Mouse (Mus musculus): ENCODE data around the gene Nudt14.

Nudt14 gene

DNA sequence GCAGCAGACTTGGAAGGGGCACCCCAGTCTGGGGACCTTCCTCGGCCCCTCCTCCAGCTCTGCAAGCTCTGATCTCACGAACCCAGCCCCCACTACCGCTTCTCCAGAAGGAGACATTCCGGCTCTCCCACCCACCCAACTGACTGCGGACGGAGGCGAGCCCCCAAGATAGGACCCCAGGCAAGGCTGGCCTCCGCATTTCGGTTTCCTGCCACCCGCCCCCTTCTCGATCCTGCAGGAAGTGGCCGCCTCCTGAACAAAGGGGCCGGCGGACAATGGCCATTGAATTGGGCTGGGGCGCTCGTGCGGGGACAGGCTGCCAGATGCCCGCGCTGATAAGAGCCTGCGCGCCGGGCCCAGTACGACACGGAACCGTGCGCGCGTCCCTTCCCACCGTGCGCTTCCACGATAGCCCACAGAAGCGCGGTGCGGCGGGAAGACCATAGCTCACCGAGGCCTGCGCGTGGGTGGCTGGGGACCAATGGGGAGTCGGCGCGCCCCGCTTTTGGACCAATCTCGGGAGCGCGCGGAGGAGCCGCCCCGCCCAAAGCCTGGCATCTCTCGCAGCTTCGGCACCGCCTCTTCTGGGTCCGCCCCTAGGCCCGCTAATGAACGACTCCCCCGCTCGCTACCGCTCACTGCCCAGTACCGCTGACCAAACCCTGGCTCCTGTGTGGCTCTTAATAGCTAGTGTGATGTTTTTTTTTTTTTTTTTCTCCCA lies 8.3 kb upstream of the Nudt14 start:
- DNase-seq (ENCODE audit: low read depth, low spot score), result peak; percentile 91

- no peak for DNase-seq (ENCODE audit: low read depth, low spot score)
Observed at GRCm38 (mm10) chr12:112947307-112947706, 5.4 kb upstream of the Nudt14 start.

DNA sequence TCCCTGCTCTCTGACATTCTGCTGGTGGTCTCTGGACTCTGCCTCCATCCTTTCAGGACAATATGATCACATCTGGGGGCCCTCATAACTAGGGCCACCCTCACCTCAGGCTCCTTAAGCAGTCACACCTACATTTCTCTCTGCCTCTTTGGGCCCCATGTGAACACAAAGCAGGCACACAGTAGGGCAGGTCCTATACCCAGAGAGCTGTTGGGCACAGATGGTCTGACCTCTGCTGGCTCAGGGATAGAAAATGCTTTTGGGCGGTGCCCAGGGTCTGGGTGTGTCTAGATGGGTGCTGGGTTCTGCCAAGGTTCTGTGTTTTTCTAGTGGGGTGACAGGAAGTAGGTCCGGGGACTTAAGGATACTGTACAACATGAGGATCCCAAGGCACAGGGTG lies 1.7 kb upstream of the Nudt14 start:
- DNase-seq (ENCODE audit: low read depth, low spot score), result no peak

DNA sequence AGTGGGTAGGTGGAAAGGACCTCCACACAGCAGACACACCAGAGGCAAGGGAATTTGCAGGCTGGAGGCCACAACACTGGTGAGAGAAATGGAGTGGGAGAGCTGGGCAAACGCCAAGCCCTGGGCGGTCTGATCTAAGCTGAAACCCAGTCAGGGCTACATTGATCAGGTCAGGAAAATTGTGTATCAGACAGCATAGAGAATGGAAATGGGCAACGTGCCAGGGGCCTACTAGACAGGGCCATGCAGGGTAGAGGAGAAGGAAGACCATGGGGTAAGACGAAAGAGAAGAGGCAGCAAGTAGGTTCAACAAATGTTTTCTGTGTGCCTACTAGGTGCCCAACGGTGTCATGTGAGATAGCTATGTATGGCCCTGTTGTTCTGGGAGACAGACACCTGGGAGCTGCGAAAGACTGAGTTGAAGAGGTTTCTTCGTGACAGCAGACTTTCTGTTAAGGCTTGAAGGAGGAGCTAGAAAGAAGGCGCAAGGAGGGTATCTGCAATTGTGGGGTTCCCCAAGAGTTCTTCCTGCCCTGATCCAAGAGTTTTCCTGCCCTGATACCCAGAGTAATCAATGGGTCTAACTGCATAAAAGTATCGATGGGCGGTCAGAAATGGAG lies 658 bp downstream of the Nudt14 start:
- no peak for DNase-seq (ENCODE audit: low read depth, low spot score)

DNA sequence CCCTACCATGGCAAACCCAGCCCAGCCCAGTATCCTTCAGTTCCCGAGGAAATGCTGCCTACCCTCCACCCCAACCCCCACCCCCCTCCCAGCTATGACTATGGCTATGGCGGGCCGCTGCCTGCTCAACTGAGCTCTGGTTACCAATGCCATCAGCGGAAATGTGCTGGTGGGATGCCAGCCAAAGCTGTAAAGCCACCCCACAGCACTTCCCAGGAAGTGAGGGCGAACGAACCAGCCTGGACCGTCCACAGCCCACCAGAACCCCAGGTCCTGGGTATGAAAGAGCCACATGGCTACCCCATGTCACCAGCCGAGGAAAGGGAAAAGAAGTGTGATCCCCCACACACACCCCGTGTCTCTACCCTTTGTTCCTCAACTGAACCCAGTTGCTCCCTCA lies 1.2 kb downstream of the Nudt14 start:
- DNase-seq (ENCODE audit: low read depth, low spot score), result no peak

GRCm38 (mm10) chr12:112940238-112940637 lies 1.7 kb downstream of the Nudt14 start:
- DNase-seq (ENCODE audit: low read depth, low spot score), result no peak

DNA sequence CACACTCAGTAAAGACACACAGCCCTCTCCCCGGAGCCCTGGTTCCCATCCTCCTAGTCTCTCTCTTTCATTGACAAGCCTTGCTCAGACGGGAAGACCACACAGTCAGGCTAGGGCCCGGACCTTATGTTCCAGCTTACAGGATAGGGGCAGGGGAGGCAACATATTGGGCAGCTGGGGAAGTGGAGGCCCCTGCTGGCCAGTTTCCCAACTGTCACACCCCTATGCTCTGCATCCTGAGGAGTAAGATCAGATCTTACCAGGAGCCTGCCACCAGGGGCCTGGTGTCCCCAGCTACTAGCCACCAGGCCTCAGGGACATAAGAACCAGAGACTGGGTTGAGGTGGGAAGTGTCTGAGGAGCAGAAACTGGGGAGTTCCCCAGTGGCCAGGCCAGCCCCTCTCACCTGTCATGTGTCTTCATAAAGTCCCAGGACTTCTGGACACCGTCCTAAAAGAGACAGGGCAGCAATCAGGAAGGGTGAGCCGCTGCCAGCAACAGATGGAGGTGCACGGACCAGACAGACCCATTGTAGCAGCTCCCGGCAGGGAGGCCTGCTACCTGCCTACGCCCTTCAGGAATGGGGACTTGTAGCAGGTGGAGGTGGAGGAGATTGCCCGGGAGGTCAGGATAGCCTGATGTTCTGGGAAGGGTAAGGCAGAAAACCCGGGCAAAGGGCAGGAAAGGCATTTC lies 2.9 kb downstream of the Nudt14 start:
- DNase-seq (ENCODE audit: low read depth, low spot score), result peak; percentile 69

- no peak for DNase-seq (ENCODE audit: low read depth, low spot score)
Observed at GRCm38 (mm10) chr12:112938366-112938765, 3.6 kb downstream of the Nudt14 start.

DNA sequence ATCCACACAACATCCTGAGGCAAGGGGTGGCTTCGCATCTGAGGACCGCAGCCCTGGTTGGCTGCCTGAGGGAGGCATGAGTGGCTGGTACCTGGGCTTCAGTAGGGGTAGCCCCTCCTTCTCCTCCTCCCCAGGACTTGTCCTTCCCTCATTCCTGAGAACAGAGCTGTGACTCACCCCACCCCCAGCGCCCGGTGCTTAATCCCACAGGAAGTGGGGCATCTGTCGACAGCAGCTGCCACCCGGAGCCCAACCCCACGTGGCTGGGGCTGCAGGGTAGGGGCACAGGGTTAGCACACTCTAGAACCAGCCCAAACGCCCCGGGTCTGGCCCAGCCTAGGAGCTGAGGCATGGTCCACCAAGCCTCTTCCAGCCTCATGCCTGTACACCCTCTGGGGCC lies 4.0 kb downstream of the Nudt14 start:
- DNase-seq (ENCODE audit: low read depth, low spot score), result no peak

DNA sequence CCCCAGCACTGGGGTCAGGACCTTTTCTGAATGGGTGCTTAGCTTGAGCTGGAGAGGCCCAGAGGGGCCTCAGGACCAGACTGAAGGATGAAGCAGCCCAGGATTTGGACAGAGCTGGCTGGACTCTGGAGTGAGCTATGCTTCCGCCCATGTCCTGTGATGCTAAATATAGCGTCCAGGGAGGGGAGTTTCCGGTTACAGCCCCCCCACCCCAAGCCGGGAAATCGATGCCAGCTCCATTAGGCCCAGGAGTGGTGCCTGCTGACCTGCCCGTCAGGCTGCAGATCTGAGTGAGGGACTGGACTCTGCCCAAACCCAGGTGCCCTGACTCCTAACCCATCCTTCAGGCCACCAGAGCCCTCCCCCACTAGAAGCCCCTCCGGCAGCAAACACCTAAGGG lies 9.3 kb downstream of the Nudt14 start:
- DNase-seq (ENCODE audit: low read depth, low spot score), result no peak

- peak; percentile 59 for DNase-seq (ENCODE audit: low read depth, low spot score)
Observed at GRCm38 (mm10) chr12:112929562-112930352, 12.2 kb downstream of the Nudt14 start, which contains the start of gene Jag2. TSS of gene Jag2 (minus strand) at chr12:112929776.

DNA sequence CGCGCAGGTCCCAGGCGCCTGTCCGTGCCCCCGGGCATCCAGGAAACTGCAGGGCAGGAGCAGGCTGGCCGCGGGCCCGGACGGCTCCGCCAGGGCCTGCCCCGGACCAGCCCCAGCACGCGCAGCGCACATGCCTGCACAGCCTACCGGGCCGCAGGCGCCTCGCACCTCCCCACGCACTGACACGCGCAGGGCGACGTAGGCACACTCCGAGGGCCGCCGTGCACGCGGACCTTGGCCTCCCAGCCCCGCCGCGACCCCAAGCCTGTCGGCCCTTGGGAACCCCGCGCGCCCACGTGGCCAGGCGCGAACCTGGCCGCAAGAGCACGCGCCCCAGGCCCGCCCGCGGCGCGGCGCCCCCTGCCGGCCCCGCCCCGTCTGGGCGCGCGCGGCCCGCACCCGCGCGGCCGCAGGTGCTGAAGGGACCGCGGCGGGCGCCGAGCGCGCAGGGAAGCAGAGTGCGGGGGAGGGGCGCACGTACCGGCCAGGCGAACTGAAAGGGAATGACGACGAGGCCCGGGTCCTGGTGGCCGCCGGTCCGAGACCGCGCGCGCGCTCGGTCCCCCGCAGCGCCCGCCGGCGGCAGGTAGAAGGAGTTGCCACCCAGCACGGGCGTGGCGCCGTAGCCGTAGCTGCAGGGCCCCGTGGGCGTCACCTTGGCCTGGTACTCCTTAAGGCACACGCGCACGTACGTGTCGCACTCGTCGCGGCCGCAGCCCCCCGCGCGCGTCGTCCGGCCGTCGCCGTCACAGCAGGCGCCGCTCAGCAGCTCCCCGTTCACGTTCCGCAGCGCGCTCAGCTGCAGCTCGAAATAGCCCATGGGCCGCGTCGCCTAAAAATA lies 13.3 kb downstream of the Nudt14 start:
- DNase-seq (ENCODE audit: low read depth, low spot score), result peak; percentile 49

DNA sequence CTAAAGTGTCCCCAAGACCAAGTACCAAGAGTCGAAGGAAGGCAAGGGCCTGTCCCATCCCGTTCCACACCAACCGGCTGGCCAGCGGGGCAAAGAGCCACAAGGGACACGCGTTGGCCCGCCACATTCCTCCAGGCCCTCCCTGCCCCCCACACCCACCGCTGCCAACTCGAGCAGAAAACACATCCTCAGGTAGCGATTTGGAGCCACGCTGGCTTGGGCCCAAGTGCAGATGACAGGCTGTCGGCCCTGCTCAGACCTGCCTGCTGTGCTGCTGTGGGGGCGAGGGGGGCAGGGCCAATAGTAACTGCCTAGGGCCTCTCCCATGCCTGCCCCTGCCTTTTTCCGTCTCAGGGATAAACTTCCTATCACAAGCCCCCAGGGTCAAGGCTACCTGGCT lies 14.7 kb downstream of the Nudt14 start:
- no peak for DNase-seq (ENCODE audit: low read depth, low spot score)

DNA sequence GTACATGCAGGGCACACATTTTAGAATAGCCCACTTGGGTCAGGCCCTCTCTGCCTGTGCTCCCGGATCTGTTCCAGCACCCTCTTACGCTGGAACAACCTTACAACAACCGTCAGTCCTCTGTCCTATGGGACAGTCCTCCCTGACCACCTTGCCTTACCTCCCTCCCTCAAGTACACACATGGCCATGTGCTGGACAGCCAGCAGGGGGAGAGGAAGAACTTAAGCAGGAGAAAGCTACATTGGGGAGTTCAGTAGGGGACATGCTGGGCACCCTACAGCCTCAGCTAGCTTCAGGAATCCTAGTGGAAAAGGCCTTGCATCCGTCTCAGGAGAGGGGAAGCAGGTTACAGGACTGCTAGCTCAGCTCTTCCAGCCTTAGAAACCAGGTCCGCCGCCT lies 16.0 kb downstream of the Nudt14 start:
- no peak for DNase-seq (ENCODE audit: low read depth, low spot score)

DNA sequence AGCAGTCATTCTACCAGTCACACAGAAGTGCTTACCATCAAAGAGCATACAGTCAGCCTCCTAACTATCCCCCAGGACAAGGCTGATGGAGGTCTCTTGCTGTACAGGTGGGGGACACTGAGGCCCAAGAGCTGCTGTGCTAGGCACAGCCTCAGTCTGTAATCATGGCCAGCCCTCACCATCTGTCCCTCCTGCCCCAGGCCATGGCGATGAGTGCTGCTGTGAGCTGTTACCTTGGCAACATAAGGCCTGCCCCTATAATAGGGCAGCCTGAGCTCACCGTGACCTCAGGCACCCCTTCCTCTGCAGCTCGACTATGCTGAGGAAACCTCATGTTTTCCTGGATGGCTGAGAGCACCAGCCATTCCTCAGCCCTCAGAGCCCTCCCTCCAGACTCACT lies 19.4 kb downstream of the Nudt14 start:
- peak; percentile 58 for DNase-seq (ENCODE audit: low read depth, low spot score)

DNA sequence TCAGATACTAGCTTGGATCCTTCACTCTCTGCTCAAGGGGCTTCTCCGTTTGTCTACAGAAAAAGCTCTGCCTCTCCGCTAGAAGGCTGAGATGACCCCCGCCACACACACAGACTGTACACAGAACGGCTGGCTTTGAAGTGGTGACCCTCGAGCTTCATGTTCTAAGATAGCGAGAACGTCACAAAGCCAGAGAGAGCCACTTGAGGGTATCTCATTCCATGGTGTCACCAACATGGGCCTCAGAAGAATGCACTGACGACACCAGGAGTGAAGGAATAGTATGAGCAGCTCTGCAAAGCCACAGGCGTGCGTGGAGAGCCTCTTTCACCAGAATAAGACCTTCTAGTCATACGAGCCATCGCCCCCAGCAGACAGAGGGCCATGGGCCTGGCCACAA lies 20.4 kb downstream of the Nudt14 start:
- DNase-seq (ENCODE audit: low read depth, low spot score), result no peak

DNA sequence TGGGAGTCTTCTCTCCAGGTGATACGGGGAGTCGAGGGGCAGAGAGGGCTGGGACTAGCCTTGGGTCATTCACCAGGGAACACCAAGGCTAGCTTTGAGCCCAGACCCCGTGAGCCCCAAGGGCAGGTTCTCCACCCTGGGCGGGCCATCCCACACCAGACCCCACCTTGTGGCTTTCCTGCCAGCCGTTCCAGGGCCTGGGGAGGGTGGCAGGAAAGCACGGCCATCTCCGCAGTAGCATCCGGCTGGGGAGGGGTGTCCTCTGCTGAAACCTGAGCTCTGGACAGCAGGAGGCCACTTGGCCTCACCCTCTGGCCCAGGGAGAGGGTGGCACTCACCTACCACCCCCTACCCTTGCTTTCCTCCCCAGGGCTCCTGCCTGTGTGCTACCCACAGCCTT lies 24.0 kb downstream of the Nudt14 start:
- DNase-seq (ENCODE audit: low read depth, low spot score), result no peak

DNA sequence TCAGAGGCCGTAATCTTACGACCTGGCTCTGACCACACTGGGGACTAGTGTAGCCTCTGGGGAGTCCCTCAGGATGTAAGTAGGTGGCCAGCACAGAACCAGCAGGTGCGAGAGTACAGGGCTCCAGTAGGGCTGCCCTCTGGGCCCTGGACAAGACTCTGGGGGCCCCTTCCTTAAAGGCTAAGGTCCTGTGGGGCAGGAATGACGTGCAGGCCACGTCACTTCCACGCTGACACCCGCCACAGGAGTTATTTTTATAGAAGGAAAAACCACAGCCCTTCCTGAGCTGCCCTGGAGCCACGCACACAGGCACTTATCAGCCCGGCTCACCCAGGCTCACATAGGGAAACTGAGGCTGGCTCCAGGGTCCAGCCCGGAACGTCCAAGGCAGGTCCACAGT lies 24.4 kb downstream of the Nudt14 start:
- DNase-seq (ENCODE audit: low read depth, low spot score), result no peak

DNA sequence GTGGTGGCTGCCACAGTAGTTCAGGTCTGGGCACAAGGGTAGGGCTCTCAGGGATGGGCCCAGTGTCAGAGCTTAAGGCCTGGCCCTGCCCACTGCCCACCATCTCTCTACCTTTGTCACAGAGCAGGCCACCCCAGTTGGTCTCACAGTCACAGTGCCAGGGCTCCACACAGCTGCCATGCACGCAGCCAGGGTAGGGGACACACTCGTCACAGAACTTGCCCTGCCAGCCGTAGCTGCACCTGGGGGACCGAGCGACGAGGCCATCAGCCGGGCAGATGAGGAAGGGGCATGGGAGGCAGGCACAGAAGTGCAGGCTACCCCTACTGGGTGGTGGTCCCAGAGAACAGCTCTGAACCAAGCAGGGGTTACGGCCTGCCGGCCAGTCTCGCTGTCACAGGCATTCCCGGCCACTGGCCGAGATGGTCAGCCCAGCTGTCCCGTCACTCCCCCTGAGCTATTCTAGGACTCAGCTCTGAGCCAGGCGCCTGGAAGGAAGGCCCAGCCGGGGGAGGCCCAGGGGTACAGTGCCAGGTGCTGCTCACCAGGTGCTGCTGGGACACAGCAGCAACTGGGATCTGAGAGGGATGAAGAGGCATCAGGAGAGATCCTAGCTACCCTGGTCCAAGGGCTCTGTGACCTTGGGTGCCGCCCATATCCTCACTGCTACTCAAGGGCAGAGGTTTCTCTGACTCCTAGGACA lies 25.1 kb downstream of the Nudt14 start:
- no peak for DNase-seq (ENCODE audit: low read depth, low spot score)

DNA sequence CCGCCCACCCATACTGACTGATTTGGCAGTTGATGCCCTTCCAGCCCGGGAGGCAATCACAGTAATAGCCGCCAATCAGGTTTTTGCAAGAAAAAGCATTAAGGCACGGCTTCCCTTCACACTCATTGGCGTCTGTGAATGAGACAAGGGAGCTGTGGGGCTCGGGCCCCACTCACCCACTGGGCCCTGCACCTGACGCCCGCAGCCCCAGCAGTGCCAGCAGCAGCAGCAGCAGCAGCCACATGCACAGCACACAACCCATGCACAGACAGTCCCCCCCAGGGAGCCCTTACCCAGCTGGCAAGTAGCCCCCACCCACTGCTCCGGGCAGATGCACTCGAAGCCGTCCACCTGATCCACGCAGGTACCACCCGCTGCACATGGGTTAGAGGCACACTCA lies 26.3 kb downstream of the Nudt14 start:
- DNase-seq (ENCODE audit: low read depth, low spot score), result no peak

GRCm38 (mm10) chr12:112914527-112914926 lies 27.4 kb downstream of the Nudt14 start:
- DNase-seq (ENCODE audit: low read depth, low spot score), result no peak
